Mouse (Mus musculus) MEL (cell line): ENCODE measurements around the gene Srgap2. TPM values are rescaled to one million over a fixed set of nuclear protein-coding genes. Genes with fewer than 3 reads are reported as not detected.

Experiments used
- DNase-seq: peaks from one replicate; pipeline ENCODE4 v3.0.0; 2011; ENCODE audit warnings: low read depth, low spot score
- H3K27ac ChIP-seq: 2 replicates; pipeline ENCODE4 v1.5.1; 2012; ENCODE audit warnings: low read depth, mild to moderate bottlenecking, control low read depth, low read length, moderate library complexity; ENCODE audit not compliant: control insufficient read depth
- H3K27me3 ChIP-seq, 2 experiments: fragments of 150-350 bp in 1 of 2; sonication (generic) in 1 of 2; 2 replicates each; pipeline ENCODE4 v1.6.1; 2012; ENCODE audit warnings: low read length in 2 of 2, mild to moderate bottlenecking in 2 of 2, improper control_type of control experiment in 1 of 2, moderate library complexity in 1 of 2; ENCODE audit not compliant: insufficient read depth in 2 of 2, control insufficient read depth in 1 of 2
- H3K36me3 ChIP-seq, 2 experiments: 2 replicates each; pipeline ENCODE4 v1.6.1; 2012 to 2014; ENCODE audit warnings: low read length in 2 of 2, improper control_type of control experiment in 1 of 2, inconsistent platforms in 1 of 2, mild to moderate bottlenecking in 1 of 2; ENCODE audit not compliant: insufficient read depth in 2 of 2, control insufficient read depth in 1 of 2
- H3K4me1 ChIP-seq, 2 experiments: fragments of 150-350 bp in 1 of 2; sonication (generic) in 1 of 2; 2 replicates each; pipeline ENCODE4 v1.6.1; 2012; ENCODE audit warnings: low read length in 2 of 2, improper control_type of control experiment in 1 of 2, mild to moderate bottlenecking in 1 of 2; ENCODE audit not compliant: insufficient read depth in 2 of 2, control insufficient read depth in 1 of 2
- H3K4me3 ChIP-seq, 2 experiments: fragments of 150-350 bp in 1 of 2; sonication (generic) in 1 of 2; 2 replicates each; pipeline ENCODE4 v1.5.1; 2012; ENCODE audit warnings: low read depth in 2 of 2, low read length in 2 of 2, mild to moderate bottlenecking in 2 of 2, moderate library complexity in 2 of 2, control low read depth in 1 of 2, improper control_type of control experiment in 1 of 2; ENCODE audit not compliant: control insufficient read depth in 1 of 2, insufficient read depth in 1 of 2
- H3K79me2 ChIP-seq: 2 replicates; pipeline ENCODE4 v1.6.1; 2012; ENCODE audit warnings: mild to moderate bottlenecking, low read length, moderate library complexity; ENCODE audit not compliant: control insufficient read depth, poor library complexity, insufficient read depth
- H3K9ac ChIP-seq: 2 replicates; pipeline ENCODE4 v1.6.1; 2012; ENCODE audit warnings: low read depth, mild to moderate bottlenecking, control low read depth, low read length, moderate library complexity; ENCODE audit not compliant: control insufficient read depth, poor library complexity, severe bottlenecking
- H3K9me3 ChIP-seq: fragments of 150-350 bp; sonication (generic); replicated peaks from 2 replicates; pipeline ENCODE4 v1.6.1; 2012; ENCODE audit warnings: mild to moderate bottlenecking, low read length, improper control_type of control experiment, moderate library complexity; ENCODE audit not compliant: insufficient read depth
- BHLHE40 ChIP-seq: IDR thresholded peaks from 2 replicates; pipeline ENCODE4 v1.6.1; 2012; ENCODE audit warnings: low read depth, mild to moderate bottlenecking, inconsistent platforms, low read length, improper control_type of control experiment, borderline replicate concordance
- CHD1 ChIP-seq: IDR thresholded peaks from 2 replicates; pipeline ENCODE4 v1.6.1; 2012; ENCODE audit warnings: low read depth, mild to moderate bottlenecking, inconsistent platforms, low read length, improper control_type of control experiment
- CTCF ChIP-seq, 3 experiments: IDR thresholded peaks in 2 of 3; conservative IDR thresholded peaks in 1 of 3; 2 replicates each; pipeline ENCODE4 v1.5.1; 2011 to 2012; ENCODE audit warnings: low read length in 3 of 3, low read depth in 2 of 3, mild to moderate bottlenecking in 2 of 3, improper control_type of control experiment in 1 of 3, inconsistent platforms in 1 of 3, mixed read lengths in 1 of 3, moderate library complexity in 1 of 3; ENCODE audit not compliant: control insufficient read depth in 1 of 3, insufficient read depth in 1 of 3, poor library complexity in 1 of 3, severe bottlenecking in 1 of 3
- E2F4 ChIP-seq: IDR thresholded peaks from 2 replicates; pipeline ENCODE4 v1.6.1; 2011; ENCODE audit warnings: low read depth, low read length, improper control_type of control experiment, borderline replicate concordance
- ELF1 ChIP-seq: IDR thresholded peaks from 2 replicates; pipeline ENCODE4 v1.6.1; 2014; ENCODE audit warnings: low read depth, mild to moderate bottlenecking, inconsistent platforms, low read length, improper control_type of control experiment, moderate library complexity
- EP300 ChIP-seq, 2 experiments: IDR thresholded peaks; 2 replicates each; pipeline ENCODE4 v1.6.1; 2011; ENCODE audit warnings: improper control_type of control experiment in 2 of 2, low read length in 2 of 2, low read depth in 1 of 2, mild to moderate bottlenecking in 1 of 2
- ETS1 ChIP-seq: IDR thresholded peaks from 2 replicates; pipeline ENCODE4 v1.6.1; 2012; ENCODE audit warnings: low read depth, mild to moderate bottlenecking, inconsistent platforms, low read length, improper control_type of control experiment, moderate library complexity
- GATA1 ChIP-seq: IDR thresholded peaks from 2 replicates; pipeline ENCODE4 v1.6.1; 2011; ENCODE audit warnings: low read depth, low read length, improper control_type of control experiment
- HCFC1 ChIP-seq: IDR thresholded peaks from 2 replicates; pipeline ENCODE4 v1.6.1; 2012; ENCODE audit warnings: low read depth, mild to moderate bottlenecking, inconsistent platforms, low read length, improper control_type of control experiment, moderate library complexity
- JUND ChIP-seq: IDR thresholded peaks from 2 replicates; pipeline ENCODE4 v1.6.1; 2011; ENCODE audit warnings: low read depth, mild to moderate bottlenecking, improper control_type of control experiment, low read length
- MAFK ChIP-seq: IDR thresholded peaks from 2 replicates; pipeline ENCODE4 v1.6.1; 2011; ENCODE audit warnings: low read depth, mild to moderate bottlenecking, low read length, improper control_type of control experiment, borderline replicate concordance
- MAX ChIP-seq: IDR thresholded peaks from 2 replicates; pipeline ENCODE4 v1.6.1; 2011; ENCODE audit warnings: low read length, improper control_type of control experiment
- MAZ ChIP-seq: IDR thresholded peaks from 2 replicates; pipeline ENCODE4 v1.6.1; 2012; ENCODE audit warnings: low read depth, mild to moderate bottlenecking, inconsistent platforms, low read length, improper control_type of control experiment
- MXI1 ChIP-seq: IDR thresholded peaks from 2 replicates; pipeline ENCODE4 v1.6.1; 2011; ENCODE audit warnings: mild to moderate bottlenecking, low read depth, low read length, improper control_type of control experiment
- MYB ChIP-seq: IDR thresholded peaks from 2 replicates; pipeline ENCODE4 v1.6.1; 2011; ENCODE audit warnings: mild to moderate bottlenecking, low read depth, low read length, improper control_type of control experiment
- MYC ChIP-seq: IDR thresholded peaks from 2 replicates; pipeline ENCODE4 v1.6.1; 2011; ENCODE audit warnings: low read depth, mild to moderate bottlenecking, low read length, improper control_type of control experiment, moderate library complexity
- NELFE ChIP-seq: IDR thresholded peaks from 2 replicates; pipeline ENCODE4 v1.6.1; 2011; ENCODE audit warnings: low read depth, low read length, improper control_type of control experiment
- NRF1 ChIP-seq: IDR thresholded peaks from 2 replicates; pipeline ENCODE4 v1.6.1; 2014; ENCODE audit warnings: low read depth, mild to moderate bottlenecking, inconsistent platforms, low read length, improper control_type of control experiment, moderate library complexity; ENCODE audit not compliant: poor library complexity, insufficient read depth, severe bottlenecking
- POLR2A ChIP-seq, 2 experiments: IDR thresholded peaks; 2 replicates each; pipeline ENCODE4 v1.6.1; 2011 to 2012; ENCODE audit warnings: low read length in 2 of 2, mild to moderate bottlenecking in 2 of 2, control low read depth in 1 of 2, improper control_type of control experiment in 1 of 2, low read depth in 1 of 2, moderate library complexity in 1 of 2; ENCODE audit not compliant: control insufficient read depth in 1 of 2, insufficient read depth in 1 of 2, poor library complexity in 1 of 2
- POLR2AphosphoS2 ChIP-seq: IDR thresholded peaks from 2 replicates; pipeline ENCODE4 v1.6.1; 2011; ENCODE audit warnings: low read length, improper control_type of control experiment
- POLR2AphosphoS5 ChIP-seq: IDR thresholded peaks from 2 replicates; pipeline ENCODE4 v1.6.1; 2012; ENCODE audit warnings: low read depth, borderline replicate concordance, mild to moderate bottlenecking, inconsistent platforms, low read length, moderate library complexity, mixed read lengths
- RAD21 ChIP-seq: IDR thresholded peaks from 2 replicates; pipeline ENCODE4 v1.6.1; 2011; ENCODE audit warnings: mild to moderate bottlenecking, low read depth, low read length, improper control_type of control experiment
- RCOR1 ChIP-seq: IDR thresholded peaks from 2 replicates; pipeline ENCODE4 v1.6.1; 2012; ENCODE audit warnings: low read depth, mild to moderate bottlenecking, inconsistent platforms, low read length, improper control_type of control experiment
- SIN3A ChIP-seq: IDR thresholded peaks from 2 replicates; pipeline ENCODE4 v1.6.1; 2012; ENCODE audit warnings: low read length, improper control_type of control experiment, inconsistent platforms
- SMC3 ChIP-seq: IDR thresholded peaks from 2 replicates; pipeline ENCODE4 v1.6.1; 2011; ENCODE audit warnings: low read depth, low read length, improper control_type of control experiment
- TAL1 ChIP-seq: IDR thresholded peaks from 2 replicates; pipeline ENCODE4 v1.6.1; 2012; ENCODE audit warnings: mild to moderate bottlenecking, inconsistent platforms, low read length, moderate library complexity, mixed read lengths
- TBP ChIP-seq: IDR thresholded peaks from 2 replicates; pipeline ENCODE4 v1.8.0; 2011; ENCODE audit warnings: low read depth, low read length, improper control_type of control experiment
- TCF12 ChIP-seq: IDR thresholded peaks from 2 replicates; pipeline ENCODE4 v1.6.1; 2014; ENCODE audit warnings: low read depth, mild to moderate bottlenecking, inconsistent platforms, low read length, improper control_type of control experiment, moderate library complexity
- UBTF ChIP-seq: IDR thresholded peaks from 2 replicates; pipeline ENCODE4 v1.6.1; 2012; ENCODE audit warnings: low read depth, mild to moderate bottlenecking, inconsistent platforms, low read length, improper control_type of control experiment, moderate library complexity, borderline replicate concordance; ENCODE audit not compliant: insufficient read depth
- USF1 ChIP-seq: IDR thresholded peaks from 2 replicates; pipeline ENCODE4 v1.6.1; 2014; ENCODE audit warnings: low read depth, mild to moderate bottlenecking, inconsistent platforms, low read length, improper control_type of control experiment, moderate library complexity
- USF2 ChIP-seq, 2 experiments: IDR thresholded peaks; 2 replicates each; pipeline ENCODE4 v1.6.1; 2011 to 2012; ENCODE audit warnings: improper control_type of control experiment in 2 of 2, low read length in 2 of 2, borderline replicate concordance in 1 of 2, inconsistent platforms in 1 of 2, low read depth in 1 of 2, mild to moderate bottlenecking in 1 of 2; ENCODE audit not compliant: insufficient read depth in 1 of 2
- ZC3H11A ChIP-seq: IDR thresholded peaks from 2 replicates; pipeline ENCODE4 v1.6.1; 2012; ENCODE audit warnings: low read depth, mild to moderate bottlenecking, inconsistent platforms, low read length, improper control_type of control experiment
- ZKSCAN1 ChIP-seq: IDR thresholded peaks from 2 replicates; pipeline ENCODE4 v1.6.1; 2012; ENCODE audit warnings: low read depth, mild to moderate bottlenecking, inconsistent platforms, low read length, improper control_type of control experiment, moderate library complexity
- ZMIZ1 ChIP-seq: IDR thresholded peaks from 2 replicates; pipeline ENCODE4 v1.6.1; 2012; ENCODE audit warnings: low read depth, mild to moderate bottlenecking, inconsistent platforms, low read length, improper control_type of control experiment, moderate library complexity
- ZNF384 ChIP-seq: IDR thresholded peaks from 2 replicates; pipeline ENCODE4 v1.6.1; 2012; ENCODE audit warnings: low read depth, mild to moderate bottlenecking, inconsistent platforms, low read length, improper control_type of control experiment
- polyA plus RNA-seq, 2 experiments: library from polyadenylated mRNA; stranded (reverse) in 1 of 2; unstranded in 1 of 2; fragments of >175 nt in 1 of 2; fragments of >200 nt in 1 of 2; gene quantifications; 2 replicates each; pipeline versions ENCODE4 v1.2.1 to v1.2.4; 2012; ENCODE audit warnings: low replicate concordance in 2 of 2, low read depth in 1 of 2; ENCODE audit not compliant: insufficient read length in 2 of 2, insufficient read depth in 1 of 2, missing spikeins in 1 of 2
- total RNA-seq: library from RNA; depleted of rRNA; stranded (reverse); fragments of 300-350 nt; gene quantifications from 2 replicates; pipeline ENCODE4 v1.2.3, GENCODE M21; 2012; rRNA removed

Gene Srgap2
- 9.0 and 10.0 TPM in 2 replicates for total RNA-seq
- polyA plus RNA-seq: 10 to 100 TPM in 1 of 2 experiments, not detected in 1; 25.3 TPM

DNA sequence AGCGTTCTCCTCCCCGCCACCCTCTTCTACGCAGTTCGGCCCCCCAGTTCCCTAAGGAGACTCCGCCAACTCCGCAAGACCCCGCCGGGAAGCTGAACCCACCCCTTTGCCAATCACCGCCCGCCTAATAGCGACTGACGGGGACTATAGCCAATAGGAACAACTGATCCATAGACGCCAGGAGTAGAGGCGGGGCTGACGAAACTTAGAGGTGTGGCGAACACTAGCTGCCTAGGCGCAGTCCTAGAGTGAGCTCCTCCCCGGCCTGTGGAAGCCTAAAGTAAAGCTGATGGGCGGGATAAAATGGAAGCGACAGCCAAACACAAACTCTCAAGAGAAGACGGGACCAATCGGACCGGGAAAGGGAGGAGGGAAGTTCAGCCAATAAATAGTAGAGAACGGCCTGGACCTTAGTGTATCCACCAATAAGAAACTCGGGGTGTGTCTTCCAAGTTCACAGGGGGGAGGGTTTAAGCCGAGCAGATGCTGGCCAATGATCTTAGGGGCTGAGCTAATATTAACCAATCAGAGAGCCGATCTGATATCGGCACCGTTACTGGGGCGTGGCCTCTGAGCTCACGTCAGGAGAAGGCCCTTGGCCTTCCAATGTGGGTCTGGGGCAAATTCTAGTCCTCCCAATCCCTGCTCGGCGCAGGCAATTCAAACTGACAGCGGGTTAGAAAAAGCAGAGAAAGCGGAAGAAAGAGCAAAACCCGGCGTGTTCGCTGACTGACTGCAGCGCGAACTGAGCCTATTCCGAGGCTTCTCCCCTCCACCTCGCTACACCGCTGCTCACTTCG, at the start of gene Srgap2, which contains the start of gene Fam72a:
Gene Srgap2 (minus strand): TSS at position 72 of the 800 bp plus-strand sequence.
Gene Fam72a (plus strand): TSS at position 623 of the 800 bp plus-strand sequence.
- peaks cover 0 to 17% of the 10 kb centered on the region in 2 experiments; a peak in 2 of 4 replicates for H3K4me1 ChIP-seq
- TF ChIP-seq MYB (0 out of 2 replicates have a peak, but pooled peaks have one; percentile 4), TCF12 (peak; percentile 69), SIN3A (peak; percentile 98), EP300 (IDR thresholded peaks at IDR 0.05; ENCODE audit: low read depth in 1 of 2, low read length in 2 of 2) (no peak), MXI1 (peak; percentile 99), GATA1 (peak; percentile 77), HCFC1 (peak; percentile 69), CTCF (IDR thresholded peaks at IDR 0.05 in 2 of 3, conservative IDR thresholded peaks at IDR 0.05 in 1 of 3; ENCODE audit: control insufficient read depth in 1 of 3, insufficient read depth in 1 of 3, low read depth in 2 of 3, low read length in 3 of 3, poor library complexity in 1 of 3, severe bottlenecking in 1 of 3) (no peak), SMC3 (no peak), NRF1 (peak; percentile 32; the same call in 1 of the 2 replicates), USF1 (no peak), USF2 (IDR thresholded peaks at IDR 0.05; ENCODE audit: borderline replicate concordance in 1 of 2, insufficient read depth in 1 of 2, low read depth in 1 of 2, low read length in 2 of 2) (no peak), RCOR1 (no peak), RAD21 (no peak), ELF1 (peak; percentile 83), JUND (no peak), ZMIZ1 (no peak; the same call in 1 of the 2 replicates), MAFK (no peak), POLR2AphosphoS2 (peak; percentile 97), E2F4 (peak; percentile 72; the same call in 1 of the 2 replicates), ZC3H11A (no peak), ZNF384 (0 out of 2 replicates have a peak, but pooled peaks have one; percentile 24), TBP (peak; percentile 96), MAZ (0 out of 2 replicates have a peak, but pooled peaks have one; percentile 72), ZKSCAN1 (no peak), ETS1 (peak; percentile 34; the same call in 1 of the 2 replicates), MAX (peak; percentile 92), TAL1 (no peak), UBTF (no peak), POLR2A (IDR thresholded peaks at IDR 0.05; ENCODE audit: control insufficient read depth in 1 of 2, insufficient read depth in 1 of 2, low read depth in 1 of 2, low read length in 2 of 2, poor library complexity in 1 of 2) (peak; percentile 91 to 94), POLR2AphosphoS5 (peak; percentile 64; the same call in 1 of the 2 replicates), MYC (peak; percentile 97), CHD1 (no peak), BHLHE40 (no peak), NELFE (peak; percentile 99)

More for the DNA sequence above, at the start of gene Srgap2, which contains the start of gene Fam72a:
- Histone ChIP-seq H3K4me3 (peak within 1 kb of the TSS; percentile 89 to 98), H3K36me3 (peaks cover 0 to 31% of the 10 kb centered on the region in 2 experiments; a peak in 2 of 4 replicates), H3K79me2 (peaks cover 55% of the 10 kb centered on the region), H3K27ac (peak within 1 kb of the TSS; percentile 96), H3K27me3 (no peaks in the 10 kb centered on the region), H3K9ac (peak within 1 kb of the TSS; percentile 87), H3K9me3 (no peaks in the 10 kb centered on the region)
- DNase-seq: peak; percentile 100
